Mouse (Mus musculus) lung, postnatal 0 days (tissue): ENCODE measurements at regions not wholly inside any gene's neighbourhood (a gene's known extent, or its start where the extent isn't known, plus 50 kb on each side); places are given as distances from the start of the nearest gene placed in this dataset.

ENCODE experiments used
- ATAC-seq: fragments of 200-750 bp; cut with Nextera tagmentation; 2 replicates; pipeline ENCODE4 v1.8.0; 2017; ENCODE audit warnings: moderate library complexity
- DNase-seq: peaks from one replicate; pipeline ENCODE4 v3.0.0-alpha.2; 2016; ENCODE audit warnings: low spot score
- H3K27ac ChIP-seq: fragments of 300-500 bp; sonication (generic); 2 replicates; pipeline ENCODE4 v1.5.1; 2014; ENCODE audit warnings: antibody characterized with exemption, mild to moderate bottlenecking, low read length, mixed read lengths
- H3K27me3 ChIP-seq: fragments of 300-500 bp; sonication (generic); replicated peaks from 2 replicates; pipeline ENCODE4 v1.6.1; 2014; ENCODE audit warnings: low read length, mixed read lengths; ENCODE audit not compliant: insufficient read depth
- H3K36me3 ChIP-seq: fragments of 300-500 bp; sonication (generic); 2 replicates; pipeline ENCODE4 v1.6.1; 2014; ENCODE audit warnings: low read length, mixed read lengths; ENCODE audit not compliant: insufficient read depth
- H3K4me1 ChIP-seq: fragments of 300-500 bp; sonication (generic); 2 replicates; pipeline ENCODE4 v1.6.1; 2014; ENCODE audit warnings: antibody characterized with exemption, low read depth, low read length, mixed read lengths; ENCODE audit not compliant: insufficient read depth
- H3K4me2 ChIP-seq: fragments of 300-500 bp; sonication (generic); replicated peaks from 2 replicates; pipeline ENCODE4 v1.6.1; 2014; ENCODE audit warnings: low read depth, mild to moderate bottlenecking, low read length, moderate library complexity, mixed read lengths
- H3K4me3 ChIP-seq: fragments of 300-500 bp; sonication (generic); 2 replicates; pipeline ENCODE4 v1.5.1; 2014; ENCODE audit warnings: low read depth, low read length
- H3K9ac ChIP-seq: fragments of 300-500 bp; sonication (generic); replicated peaks from 2 replicates; pipeline ENCODE4 v1.6.1; 2014; ENCODE audit warnings: low read depth, mild to moderate bottlenecking
- H3K9me3 ChIP-seq: fragments of 300-500 bp; sonication (generic); 2 replicates; pipeline ENCODE4 v1.6.1; 2016; ENCODE audit warnings: low read length, mixed read lengths
- CTCF ChIP-seq: IDR thresholded peaks from 2 replicates; pipeline ENCODE4 v1.5.1; 2016; ENCODE audit warnings: antibody characterized with exemption, mild to moderate bottlenecking
- EP300 ChIP-seq: IDR thresholded peaks from 2 replicates; pipeline ENCODE4 v1.6.1; 2016; ENCODE audit warnings: antibody characterized with exemption, mild to moderate bottlenecking, control low read depth
- WGBS: fragments of 180-500 bp; shearing (Covaris S2); extraction: QIAGEN DNeasy Blood & Tissue Kit; methylation state at CpG from one replicate; pipeline ENCODE4 v1.1.7; 2014; 5-methylcytosine and 5-hydroxymethylcytosine counted together

DNA sequence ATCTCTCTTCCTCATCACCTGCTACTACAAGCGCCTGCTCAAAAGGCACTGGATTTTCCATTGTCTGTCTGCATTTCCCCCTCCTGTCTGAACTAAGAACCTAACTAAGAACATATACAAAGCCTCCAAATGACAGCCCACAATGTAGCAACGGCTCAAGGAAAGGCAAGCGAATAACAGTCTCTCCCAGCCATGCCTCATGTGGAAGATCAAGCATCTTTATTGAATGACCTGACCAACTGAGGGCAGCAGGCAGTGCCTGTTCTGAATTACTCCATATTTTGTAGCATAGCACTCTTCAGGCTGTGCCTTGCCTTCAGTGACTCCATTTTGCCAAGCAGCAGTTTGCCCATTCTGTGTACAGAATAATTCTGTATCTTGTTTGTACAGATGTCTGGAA lies 183.9 kb downstream of the Xxylt1 start:
- no peaks in the 10 kb centered on the region for H3K4me1 ChIP-seq
- H3K9ac ChIP-seq = no peak overlapping the region
- no peaks in the 10 kb centered on the region for H3K27me3 ChIP-seq
- H3K4me3 ChIP-seq = no peak overlapping the region
- H3K9me3 ChIP-seq = no peaks in the 10 kb centered on the region
- TF ChIP-seq EP300 (no peak), CTCF (no peak)
- WGBS = 85% methylated on average over 3 of the region's 3 CpGs
- H3K27ac ChIP-seq = no peak overlapping the region
- ATAC-seq (no peak), DNase-seq (no peak)
- H3K36me3 ChIP-seq = no peaks in the 10 kb centered on the region
- no peak overlapping the region for H3K4me2 ChIP-seq

DNA sequence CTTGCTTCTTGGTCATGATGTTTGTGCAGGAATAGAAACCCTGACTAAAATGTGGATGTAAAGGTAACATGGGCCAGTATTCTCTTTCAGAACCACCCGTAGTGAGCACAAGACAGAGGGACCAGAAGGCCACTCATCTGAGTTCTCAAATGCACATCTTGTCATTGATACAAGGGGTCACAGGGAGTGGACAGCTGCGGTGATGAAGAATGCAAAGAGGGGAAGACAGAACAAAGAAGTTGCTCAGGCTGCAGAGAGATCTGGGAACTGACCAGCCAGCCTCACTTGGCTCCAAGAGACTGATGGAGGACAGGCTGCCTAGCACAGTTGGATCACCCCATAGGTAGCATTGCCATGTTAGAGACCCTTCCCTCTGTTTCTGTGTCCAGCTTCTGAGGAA lies 181.1 kb downstream of the Xxylt1 start:
- no peaks in the 10 kb centered on the region for H3K36me3 ChIP-seq
- WGBS = 78% methylated on average over 2 of the region's 2 CpGs
- no peak overlapping the region for H3K9ac ChIP-seq
- ATAC-seq = no peak
- H3K9me3 ChIP-seq = no peaks in the 10 kb centered on the region
- H3K4me3 ChIP-seq = no peak overlapping the region
- no peak for TF ChIP-seq CTCF
- no peak for TF ChIP-seq EP300
- DNase-seq = no peak
- H3K4me1 ChIP-seq = no peaks in the 10 kb centered on the region
- no peaks in the 10 kb centered on the region for H3K27me3 ChIP-seq
- no peak overlapping the region for H3K27ac ChIP-seq
- no peak overlapping the region for H3K4me2 ChIP-seq

DNA sequence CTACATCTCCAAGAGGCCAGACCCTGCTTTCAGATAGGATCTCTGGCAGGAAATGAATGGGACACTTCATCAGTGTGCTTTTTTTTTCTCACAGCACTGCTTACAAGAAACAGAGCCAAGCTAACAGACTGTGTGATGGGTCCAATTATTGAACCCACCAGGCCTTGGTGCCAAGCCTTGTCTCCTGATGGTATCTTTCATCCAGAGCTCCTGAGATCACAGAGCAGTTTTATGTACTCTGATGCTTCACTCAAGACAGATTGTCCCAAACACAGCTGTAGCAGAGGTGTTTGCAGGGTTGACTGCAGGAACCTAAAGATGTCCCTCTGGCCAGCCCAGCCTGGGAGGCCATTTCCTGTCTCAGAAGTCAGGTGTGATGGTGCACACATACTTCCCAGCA lies 179.9 kb downstream of the Xxylt1 start:
- Histone ChIP-seq H3K4me2 (no peak overlapping the region), H3K4me1 (no peaks in the 10 kb centered on the region), H3K27ac (no peak overlapping the region), H3K4me3 (no peak overlapping the region), H3K36me3 (no peaks in the 10 kb centered on the region), H3K9ac (no peak overlapping the region), H3K27me3 (no peaks in the 10 kb centered on the region), H3K9me3 (no peaks in the 10 kb centered on the region)
- no peak for DNase-seq
- no peak for ATAC-seq
- no peak for TF ChIP-seq EP300
- no peak for TF ChIP-seq CTCF
